Mouse (Mus musculus) layer of hippocampus, postnatal 25 days (tissue): ENCODE data around the gene Bbof1. TPM values are rescaled to one million over a fixed set of nuclear protein-coding genes. Genes with fewer than 3 reads are reported as not detected.

Experiments
- DNase-seq, 2 experiments: peaks; one replicate each; pipeline ENCODE4 v3.0.0; 2022; ENCODE audit warnings: mixed read lengths in 2 of 2, low spot score in 1 of 2; ENCODE audit errors: extremely low spot score in 1 of 2
- total RNA-seq, 2 experiments: library from RNA; stranded (reverse); gene quantifications; 2 replicates each; pipeline ENCODE4 v1.2.3; 2021

Bbof1 gene
- total RNA-seq, 2 experiments from 2014 or later = 7.0 to 11.0 TPM

DNA sequence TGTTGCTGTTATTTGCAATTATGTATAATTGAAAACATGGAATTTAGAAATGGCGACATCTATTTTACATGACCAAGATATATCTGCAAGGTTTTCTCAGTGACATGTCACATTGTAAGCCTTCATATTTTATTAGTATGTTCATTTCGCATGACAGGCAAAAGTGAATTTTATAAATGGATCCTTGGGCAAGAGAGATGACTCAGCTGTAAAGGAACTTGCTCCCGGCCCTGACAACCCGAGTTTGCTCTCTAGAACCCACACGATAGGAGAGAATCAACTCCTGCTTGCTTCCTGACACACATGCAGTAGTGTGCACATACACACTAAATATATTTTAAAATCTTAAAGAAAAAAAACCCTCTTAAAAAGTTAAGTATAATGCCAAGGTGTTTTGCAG is 52.5 kb downstream of the Bbof1 start:
- DNase-seq = no peak

- no peak for DNase-seq
These were observed 54.0 kb downstream of the Bbof1 start for GRCm38 (mm10) chr12:84462856-84463255.

- DNase-seq = no peak
These were observed 59.8 kb downstream of the Bbof1 start for GRCm38 (mm10) chr12:84468701-84469100.

- no peak for DNase-seq
These were observed 70.1 kb downstream of the Bbof1 start for GRCm38 (mm10) chr12:84478937-84479336.

DNA sequence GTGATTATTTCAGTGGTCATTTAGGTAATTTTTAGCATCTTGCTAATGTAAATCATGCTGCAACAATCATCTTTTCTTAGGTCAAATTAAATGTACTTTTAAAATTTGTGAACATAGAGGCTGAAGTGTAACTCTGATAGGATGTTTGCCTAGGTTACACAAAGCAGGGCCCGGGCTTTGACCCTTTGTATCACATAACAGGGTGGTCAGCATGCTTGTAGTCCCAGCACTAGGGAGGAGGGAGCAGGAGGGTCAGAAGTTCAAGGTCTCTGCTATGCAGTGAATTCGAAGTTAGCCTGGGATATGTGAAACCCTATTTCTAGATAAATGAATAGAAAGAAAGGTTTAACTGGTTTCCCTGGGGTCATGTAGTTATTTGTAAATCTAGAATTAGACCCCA is 72.4 kb downstream of the Bbof1 start:
- DNase-seq = no peak

- DNase-seq = no peak
These were observed 74.1 kb downstream of the Bbof1 start for GRCm38 (mm10) chr12:84482778-84483585.

- no peak for DNase-seq
These were observed 78.6 kb downstream of the Bbof1 start for GRCm38 (mm10) chr12:84487324-84488056.

Other genes starting within 250 kb of the Bbof1 start
- gene Elmsan1, start 190.2 kb upstream of the Bbof1 start, total RNA-seq = 10 to 100 TPM; 21.0 to 21.7 TPM
- gene Ptgr2, start 123.8 kb upstream of the Bbof1 start, total RNA-seq = 10 to 100 TPM; 38.0 to 41.3 TPM
- 10 to 100 TPM; 31.4 to 38.7 TPM for gene Zfp410, start 92.2 kb upstream of the Bbof1 start, total RNA-seq
- gene Coq6, start 47.4 kb upstream of the Bbof1 start, total RNA-seq = 10 to 100 TPM; 26.4 to 28.7 TPM
- gene Fam161b, start 47.2 kb upstream of the Bbof1 start, total RNA-seq = 10 to 100 TPM in 1 of 2 experiments, 1 to 10 TPM in 1; 9.5 to 10.8 TPM
- gene Entpd5, start within 50 bp of the Bbof1 start, total RNA-seq = 10 to 100 TPM; 24.8 to 27.0 TPM
- gene Rnf113a2, start 8.1 kb downstream of the Bbof1 start, total RNA-seq = 10 to 100 TPM; 13.0 to 13.3 TPM
- gene Aldh6a1, start 41.9 kb downstream of the Bbof1 start, total RNA-seq = 10 to 100 TPM; 45.1 to 47.5 TPM
- gene Lin52, start 42.4 kb downstream of the Bbof1 start, total RNA-seq = 10 to 100 TPM; 20.4 to 25.5 TPM
- gene Vsx2, start 160.7 kb downstream of the Bbof1 start, total RNA-seq = under 1 TPM; 0.12 to 0.22 TPM
- gene Abcd4, start 208.3 kb downstream of the Bbof1 start, total RNA-seq = 10 to 100 TPM; 14.1 to 15.5 TPM
- not detected for gene Vrtn, start 231.9 kb downstream of the Bbof1 start, total RNA-seq